Mouse (Mus musculus) adrenal gland, postnatal 10 days (tissue): Measurements from ENCODE around the gene Ergic1. TPM values are rescaled to one million over a fixed set of nuclear protein-coding genes. Genes with fewer than 3 reads are reported as not detected.
A peak's percentile ranks its signal among the peaks of the same experiment; 100 is the strongest.

Experiments
- DNase-seq: peaks from one replicate; pipeline ENCODE4 v3.0.0; 2021; ENCODE audit warnings: mixed read lengths
- total RNA-seq, 2 experiments: library from RNA; stranded (reverse); gene quantifications; 2 replicates each; pipeline ENCODE4 v1.2.3; 2021

Ergic1 gene
- total RNA-seq, 2 experiments from 2014 or later = 137 to 143 TPM

DNA sequence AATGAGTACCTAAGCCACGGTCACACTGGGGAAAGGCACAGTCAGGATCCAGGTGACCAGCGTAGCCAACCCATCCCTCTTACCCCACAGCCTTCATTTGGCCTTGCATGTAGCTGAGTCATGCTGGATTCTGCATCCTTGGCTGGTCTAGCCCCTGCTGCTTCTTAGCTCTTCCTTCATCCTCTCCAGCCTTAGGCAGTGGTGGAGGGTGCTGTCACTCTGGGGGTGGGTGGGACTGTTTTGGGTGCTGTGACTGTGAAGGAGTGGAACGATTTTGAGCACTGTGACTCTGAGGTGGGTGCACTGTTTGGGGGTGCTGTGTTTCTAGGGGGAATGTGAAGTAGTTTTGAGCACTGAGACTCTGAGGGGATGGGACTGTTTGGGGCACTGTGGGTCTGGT lies 67.6 kb downstream of the Ergic1 start:
- DNase-seq = no peak

DNA sequence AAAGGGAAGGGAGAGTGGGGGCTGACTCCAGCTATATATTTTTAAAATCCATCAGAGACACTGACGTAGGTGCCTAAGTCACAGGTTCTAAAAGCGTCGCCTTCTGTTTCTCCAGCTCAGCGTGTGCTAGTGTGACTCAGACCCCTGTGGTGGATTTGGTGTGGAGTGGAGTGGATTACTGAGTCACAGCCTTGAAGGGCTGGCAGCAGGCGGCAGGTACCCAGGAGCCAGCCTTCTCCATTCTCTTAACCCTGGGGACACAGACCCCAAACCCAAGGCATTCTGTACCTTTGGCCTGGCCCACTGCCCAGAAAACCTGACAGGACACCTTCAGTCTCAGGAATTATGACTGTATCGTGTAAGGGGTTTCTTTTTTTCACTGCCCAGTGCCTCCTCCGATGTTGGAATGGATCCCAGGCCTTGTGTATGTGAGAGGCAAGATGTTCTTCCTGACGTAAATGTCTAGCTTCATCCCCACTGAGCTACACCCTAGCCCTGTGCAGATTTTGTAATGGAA lies 70.6 kb downstream of the Ergic1 start:
- no peak for DNase-seq

DNA sequence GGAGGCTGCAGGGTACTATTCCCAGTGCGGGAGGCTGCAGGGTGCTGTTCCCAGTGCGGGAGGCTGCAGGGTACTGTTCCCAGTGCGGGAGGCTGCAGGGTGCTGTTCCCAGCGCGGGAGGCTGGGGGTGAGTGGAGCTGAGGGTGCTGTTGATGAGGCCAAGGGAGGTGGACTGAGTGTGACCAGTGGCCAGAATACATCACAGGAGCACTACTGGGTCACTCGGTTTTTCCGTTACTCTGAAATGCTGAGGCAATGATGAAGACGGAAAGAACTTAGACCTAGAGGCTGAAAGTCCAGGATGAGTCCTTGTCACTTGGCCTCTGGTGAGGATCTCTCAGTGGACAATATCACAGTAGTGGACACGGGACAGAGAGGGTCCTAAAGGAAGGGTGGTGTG lies 71.9 kb downstream of the Ergic1 start:
- DNase-seq = no peak

DNA sequence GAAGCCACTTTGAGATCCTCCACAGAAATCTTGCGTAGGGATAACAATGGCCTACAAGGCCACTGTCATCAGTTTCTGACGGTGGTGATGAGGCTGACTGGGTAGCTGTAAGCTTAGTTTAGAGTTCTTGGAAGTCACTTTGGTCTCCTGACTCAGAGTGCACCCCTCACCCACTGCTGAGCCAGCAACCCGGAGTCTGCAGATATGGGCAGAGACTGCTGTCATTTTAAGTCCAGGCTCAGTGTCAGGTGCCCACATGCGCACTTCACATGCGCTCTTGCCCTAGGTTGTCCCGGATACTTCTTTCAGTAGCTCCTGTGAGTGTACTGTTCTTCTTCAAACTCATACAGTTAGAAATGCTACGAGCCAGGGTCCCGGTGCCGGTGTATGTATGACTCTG lies 72.6 kb downstream of the Ergic1 start:
- no peak for DNase-seq

DNA sequence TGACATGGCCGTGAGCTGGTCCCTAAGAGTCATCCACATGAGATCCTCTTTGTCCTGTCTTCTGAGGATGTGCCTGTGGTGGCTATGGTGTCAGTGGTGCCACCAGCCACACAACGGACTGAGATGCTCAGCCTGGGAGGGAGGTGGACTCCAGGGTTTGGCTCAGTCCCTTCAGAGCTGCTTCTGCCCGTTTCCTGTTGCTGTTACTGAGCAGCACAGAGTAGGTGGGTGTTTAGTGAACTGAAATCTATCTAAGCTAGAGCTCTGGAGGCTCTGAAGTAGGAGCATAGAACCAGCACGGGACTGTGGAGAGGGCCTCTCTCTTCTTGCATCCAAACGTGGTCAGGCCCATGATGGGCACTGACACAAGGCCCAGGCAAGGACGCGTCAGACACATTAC lies 73.2 kb downstream of the Ergic1 start:
- no peak for DNase-seq

DNA sequence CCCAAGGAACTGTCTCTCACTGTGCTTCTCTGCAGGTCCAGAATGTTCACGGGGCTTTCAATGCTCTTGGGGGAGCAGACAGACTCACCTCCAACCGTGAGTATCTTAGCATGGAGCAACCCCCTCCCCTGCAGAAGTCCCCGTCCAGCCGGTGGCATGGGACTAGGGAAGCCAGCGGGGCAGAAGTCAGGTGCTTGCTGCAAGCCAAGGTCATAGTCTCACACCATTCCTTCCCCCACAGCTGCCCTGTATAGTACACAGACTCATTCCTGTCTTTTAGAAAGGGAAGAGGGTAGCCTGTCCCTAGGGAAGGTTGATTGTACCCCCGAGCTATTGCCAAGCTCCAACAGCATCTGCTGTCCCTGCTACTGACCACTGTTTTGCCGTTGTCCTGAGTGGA lies 74.7 kb downstream of the Ergic1 start:
- DNase-seq = no peak

DNA sequence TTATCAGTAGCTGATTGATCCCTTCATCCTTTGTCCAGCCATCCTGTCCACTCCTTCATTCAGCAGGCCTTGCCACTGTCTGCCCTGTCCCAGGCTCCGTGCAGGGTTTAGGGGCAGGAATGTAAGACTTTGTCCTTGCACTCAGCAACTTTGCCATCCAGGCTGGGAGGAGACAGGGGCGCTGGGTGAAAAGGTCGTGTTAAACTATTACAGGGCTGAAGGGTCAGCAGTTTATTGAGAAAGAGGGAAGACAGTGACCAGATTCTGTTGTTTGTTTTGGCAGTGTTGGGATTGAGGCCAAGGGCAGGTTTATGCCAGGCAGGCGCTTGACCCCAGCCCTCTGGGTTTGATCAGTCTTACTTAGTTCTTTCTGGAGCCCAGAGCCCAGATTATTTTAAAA lies 76.6 kb downstream of the Ergic1 start:
- peak; percentile 63 for DNase-seq

DNA sequence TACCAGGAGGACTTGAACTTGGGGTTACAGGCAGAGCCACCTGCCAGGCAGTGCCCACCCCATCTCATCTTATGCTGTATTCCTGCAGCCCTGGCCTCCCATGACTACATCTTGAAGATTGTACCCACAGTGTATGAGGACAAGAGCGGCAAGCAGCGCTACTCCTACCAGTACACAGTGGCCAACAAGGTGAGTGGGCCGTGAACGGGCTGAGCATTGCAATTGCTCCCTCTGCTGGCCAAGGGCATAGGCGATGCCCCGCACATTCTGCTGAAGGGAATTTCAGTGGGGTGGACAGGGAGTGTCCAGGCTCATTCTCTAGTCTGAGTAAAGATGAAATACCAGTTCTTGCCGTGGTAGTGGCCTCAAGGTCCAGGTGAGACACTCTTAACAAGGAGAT lies 77.4 kb downstream of the Ergic1 start:
- peak; percentile 91 for DNase-seq

DNA sequence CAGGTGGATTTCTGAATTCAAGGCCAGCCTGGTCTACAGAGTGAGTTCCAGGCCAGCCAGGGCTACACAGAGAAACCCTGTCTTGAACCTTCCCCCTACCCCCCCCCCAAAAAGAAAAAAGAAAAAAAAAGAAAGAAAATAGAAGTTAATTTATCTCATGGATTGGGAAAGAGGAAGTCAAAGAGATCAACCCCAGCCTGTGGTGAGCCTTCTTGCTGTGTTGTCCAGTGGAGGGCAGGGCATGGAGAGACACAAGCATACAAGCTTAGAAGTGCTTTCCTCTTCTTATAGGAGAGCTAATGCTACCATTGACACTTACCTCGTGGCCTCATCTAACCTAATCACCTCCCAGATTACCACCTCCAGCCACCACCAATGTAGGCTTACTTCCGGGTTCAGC lies 78.5 kb downstream of the Ergic1 start:
- DNase-seq = no peak

DNA sequence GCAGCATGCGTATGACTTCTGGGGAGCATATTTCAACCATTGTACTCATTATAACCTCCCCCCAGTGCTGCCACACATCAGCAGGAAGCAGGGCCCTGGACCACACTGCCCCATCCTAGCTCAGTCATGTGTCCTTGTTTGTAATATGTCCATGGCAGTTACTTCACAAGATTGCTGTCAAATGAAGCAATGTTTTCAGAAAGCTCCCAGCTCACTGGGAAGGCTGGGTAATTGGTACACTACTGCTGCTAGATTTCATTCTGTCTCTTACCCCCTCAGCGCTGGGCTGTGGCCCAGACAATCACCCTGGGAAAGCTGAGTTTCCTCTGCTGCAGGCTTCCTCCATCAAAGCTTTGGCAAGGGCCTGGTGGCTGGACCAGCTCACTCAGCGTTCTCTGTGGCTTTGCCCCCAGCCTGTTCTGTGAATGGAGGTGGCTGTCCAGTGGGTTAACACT lies 79.0 kb downstream of the Ergic1 start:
- DNase-seq = peak; percentile 41

DNA sequence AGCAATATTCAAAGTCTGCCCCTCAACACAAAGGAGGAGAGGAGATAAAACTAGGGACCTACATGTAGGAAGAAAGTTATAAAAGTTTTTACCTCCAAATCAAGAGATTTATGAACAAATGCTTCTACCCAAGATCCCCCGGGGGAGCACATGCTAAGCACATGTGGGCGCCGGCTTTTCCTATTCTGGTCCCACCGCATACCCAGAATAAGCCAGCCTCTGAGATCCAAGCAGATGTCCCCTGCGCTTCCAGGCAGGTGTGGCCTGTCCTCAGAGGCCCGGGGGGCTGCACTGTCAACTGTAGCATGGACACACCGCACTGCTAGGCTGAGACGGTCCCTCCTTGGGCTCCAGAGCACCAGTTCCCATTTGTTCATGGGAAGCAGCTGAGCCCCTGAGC lies 82.2 kb downstream of the Ergic1 start:
- DNase-seq = no peak

DNA sequence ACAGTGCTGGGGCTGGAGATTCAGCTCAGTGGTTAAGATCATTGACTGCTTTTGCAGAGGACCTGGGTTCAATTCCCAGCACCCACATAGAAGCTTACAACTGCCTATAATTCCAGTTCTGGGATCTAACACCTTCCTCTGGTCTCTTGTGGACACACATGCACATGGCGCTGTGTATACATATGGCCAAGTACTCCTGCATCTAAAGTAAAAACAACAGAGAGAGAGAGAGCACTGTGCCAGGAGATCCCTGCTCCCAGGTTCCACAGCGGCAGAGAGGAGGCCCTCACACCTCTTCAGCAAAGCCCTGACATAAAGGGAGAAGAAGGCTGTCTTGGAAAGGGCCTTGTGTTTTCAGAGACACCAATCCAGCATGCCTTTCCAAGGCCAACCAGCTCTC lies 82.7 kb downstream of the Ergic1 start:
- DNase-seq = no peak

DNA sequence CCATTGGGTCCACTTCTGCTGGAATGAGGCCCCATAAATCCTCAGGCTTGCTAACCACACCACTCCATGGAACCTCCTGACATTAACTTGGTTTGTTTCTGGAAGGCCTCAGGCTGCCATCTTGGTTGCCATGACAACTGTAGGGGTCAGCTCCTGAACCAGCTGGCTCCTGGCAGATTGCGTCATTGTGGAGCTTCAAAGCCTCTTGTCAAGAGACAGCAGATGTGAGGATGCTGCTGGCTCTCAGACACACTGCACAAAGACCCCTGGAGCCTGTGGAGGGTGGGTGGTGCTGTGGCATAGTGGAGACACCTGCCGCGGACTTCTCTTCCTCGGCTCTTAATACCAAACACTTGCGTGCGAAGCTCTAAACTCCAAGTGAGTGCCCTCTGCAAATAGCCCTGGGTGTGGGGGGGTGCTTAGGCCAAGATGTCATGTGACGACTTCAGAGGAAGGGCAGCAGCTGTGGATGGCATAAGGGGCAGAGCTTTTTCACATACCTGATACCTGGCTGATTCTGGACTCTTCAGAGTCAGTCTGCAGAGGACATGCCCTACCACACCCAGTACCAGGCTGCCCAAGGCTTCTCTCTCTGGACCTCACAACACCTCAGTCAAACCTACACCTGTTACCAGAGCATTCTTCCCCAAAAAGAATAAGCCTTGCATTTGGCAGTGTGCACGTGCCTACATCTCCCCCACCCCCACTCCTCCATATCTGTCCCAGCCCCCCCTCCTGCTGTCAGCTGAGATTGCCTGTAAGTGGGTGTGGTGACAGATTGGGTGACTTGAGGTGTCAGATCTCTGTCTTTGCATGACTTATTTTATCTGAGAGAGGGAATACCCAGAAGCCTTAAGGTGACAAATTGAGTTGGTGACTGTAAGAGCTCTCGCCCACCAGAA lies 83.5 kb downstream of the Ergic1 start:
- DNase-seq = no peak

DNA sequence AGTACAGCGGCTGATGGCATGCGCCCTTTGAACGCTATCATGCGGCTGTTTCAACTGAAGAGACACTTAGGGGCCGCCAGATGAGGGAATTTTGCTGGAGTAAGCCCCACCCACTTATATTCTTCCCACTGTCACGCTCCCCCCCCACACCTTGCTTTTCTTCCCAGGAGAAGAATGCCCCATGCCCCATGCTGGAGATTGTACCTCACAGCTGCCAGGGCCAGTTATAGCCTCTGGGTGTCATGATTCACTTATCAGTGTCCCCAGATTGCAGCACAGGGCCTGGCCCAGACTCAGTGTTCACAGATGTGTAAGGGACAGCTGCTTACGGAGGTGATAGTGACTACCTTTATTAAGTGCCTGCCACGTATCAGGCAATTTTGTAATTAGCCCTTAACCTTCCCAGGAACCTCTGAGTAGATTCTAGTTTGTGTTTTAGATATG lies 84.1 kb downstream of the Ergic1 start:
- DNase-seq = no peak

DNA sequence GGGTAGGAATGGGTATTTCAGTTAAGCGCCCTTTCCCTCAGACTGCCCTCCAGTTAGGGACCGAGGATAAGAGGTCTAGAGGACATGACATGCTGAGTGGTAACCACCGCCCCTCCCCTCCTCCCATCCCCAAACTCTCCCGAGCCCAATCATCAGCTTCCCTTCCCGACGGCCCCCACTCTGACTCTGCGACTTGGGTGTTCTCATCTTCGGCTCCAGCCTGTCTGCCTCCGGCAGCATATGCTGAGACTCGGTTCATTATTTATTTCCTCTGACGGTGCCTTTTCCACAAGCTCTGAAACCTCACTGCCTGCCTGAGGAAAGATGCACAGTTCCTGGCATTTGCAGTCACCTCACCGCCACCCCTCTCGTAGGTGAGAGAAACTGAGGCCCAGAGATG lies 86.0 kb downstream of the Ergic1 start:
- DNase-seq = no peak

DNA sequence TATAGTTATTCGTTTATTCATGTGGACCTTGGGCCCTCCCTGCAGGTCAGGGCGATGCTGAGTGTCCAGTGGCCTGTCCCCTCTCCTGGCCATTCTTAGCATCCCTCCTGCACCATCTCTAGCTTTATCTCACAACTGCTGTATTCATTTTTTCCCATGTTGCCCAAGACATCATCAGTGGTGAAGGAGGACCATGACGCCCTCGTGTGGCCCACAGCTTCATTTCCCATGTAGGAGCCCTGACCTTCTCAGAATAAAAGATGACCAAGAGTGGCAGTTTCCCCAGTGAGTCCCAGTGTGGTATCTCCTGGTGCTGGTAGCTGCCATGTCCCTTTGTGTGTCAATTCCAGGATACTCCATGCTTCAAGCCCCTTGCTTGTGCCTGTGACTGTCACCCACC lies 88.3 kb downstream of the Ergic1 start:
- no peak for DNase-seq

DNA sequence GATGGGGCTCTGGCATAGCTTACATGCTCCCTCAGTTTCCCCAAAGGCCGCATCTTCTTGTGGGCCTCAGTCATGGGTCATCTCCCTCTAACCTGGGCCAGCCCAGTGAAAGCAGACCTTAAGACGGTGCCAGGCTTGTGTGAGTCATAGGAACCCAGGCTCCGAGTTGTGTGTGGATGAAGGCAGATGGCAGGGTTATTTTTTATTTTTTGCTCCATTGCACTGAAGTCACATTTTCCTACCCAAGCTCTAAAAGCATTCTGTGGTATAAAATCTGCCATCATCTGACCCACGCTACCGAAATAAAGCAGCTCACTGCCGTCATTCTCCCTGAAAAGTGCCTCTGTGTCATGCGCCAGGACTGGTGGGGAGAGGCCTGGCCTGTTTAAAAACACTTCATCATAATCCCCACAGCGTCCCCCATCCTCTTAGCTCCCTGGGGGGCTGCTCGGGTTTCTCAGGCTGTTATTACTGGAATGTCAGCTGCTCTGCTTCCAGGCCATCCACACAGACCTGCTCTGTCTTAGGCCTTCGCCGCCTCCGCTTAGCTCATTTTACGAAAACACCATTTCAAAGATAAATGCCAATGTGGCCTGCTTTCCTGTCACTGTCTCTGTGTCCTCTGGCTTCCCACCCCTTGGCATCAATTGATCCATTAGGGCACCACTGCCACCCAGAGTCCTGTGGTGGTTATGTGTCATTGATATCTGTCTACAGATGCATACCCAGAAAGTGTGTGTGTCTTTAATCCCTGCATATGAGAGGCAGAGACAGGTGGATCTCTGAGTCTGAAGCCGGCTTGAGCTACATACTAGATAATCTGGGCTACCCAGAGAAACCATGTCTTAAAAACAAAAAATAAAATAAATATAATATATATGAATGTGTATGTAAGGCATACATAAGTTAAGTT lies 89.4 kb downstream of the Ergic1 start:
- no peak for DNase-seq

DNA sequence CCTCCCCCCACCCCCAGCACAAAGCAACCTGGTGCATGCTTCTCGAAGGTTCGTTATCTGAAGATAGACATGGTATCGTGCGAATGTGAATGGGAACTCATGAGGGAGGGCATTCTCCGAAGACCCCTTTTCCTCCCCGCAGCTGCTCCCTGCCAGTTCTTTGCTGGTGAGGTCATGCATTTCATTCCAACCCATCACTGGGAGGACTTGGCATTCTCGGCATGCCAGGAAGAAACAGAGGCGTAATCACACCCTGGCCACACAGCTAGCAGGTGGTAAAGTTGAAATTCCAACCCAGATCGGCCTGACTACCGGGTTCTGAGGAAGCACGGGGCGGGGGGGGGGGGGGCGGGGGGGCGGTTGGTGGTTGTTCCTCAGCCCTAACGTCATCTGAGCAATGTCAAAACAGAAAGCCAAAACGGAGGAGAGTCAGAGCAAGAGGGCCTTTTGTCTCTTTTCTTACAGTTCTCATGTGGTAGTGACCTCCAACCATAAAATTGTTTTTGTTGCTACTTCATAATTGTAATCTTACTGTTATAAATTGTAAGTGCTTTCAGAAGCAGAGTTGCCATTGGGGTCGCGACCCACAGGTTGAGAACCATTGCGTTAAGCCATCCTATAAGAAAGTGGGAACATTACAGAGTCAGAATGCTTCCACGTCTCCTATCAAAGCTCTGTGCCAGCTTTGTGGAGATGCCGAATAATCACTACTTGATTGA lies 97.7 kb downstream of the Ergic1 start:
- no peak for DNase-seq

DNA sequence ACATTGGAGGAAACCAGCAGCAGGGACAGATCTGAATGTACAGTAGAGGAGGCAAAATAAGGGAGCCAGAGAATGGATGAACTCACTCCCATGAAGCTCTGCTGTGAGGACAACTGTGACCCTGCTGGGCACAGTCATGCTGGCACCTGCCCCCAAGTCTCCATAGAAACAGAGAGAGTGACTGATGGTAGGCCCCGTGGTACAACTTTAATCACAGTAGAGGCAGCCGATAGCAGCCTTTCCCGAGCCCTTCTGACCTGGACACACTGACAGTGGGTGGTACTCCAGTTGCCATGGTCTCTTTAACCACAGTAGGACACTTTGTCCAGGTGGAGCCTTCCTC lies 98.3 kb downstream of the Ergic1 start:
- no peak for DNase-seq

DNA sequence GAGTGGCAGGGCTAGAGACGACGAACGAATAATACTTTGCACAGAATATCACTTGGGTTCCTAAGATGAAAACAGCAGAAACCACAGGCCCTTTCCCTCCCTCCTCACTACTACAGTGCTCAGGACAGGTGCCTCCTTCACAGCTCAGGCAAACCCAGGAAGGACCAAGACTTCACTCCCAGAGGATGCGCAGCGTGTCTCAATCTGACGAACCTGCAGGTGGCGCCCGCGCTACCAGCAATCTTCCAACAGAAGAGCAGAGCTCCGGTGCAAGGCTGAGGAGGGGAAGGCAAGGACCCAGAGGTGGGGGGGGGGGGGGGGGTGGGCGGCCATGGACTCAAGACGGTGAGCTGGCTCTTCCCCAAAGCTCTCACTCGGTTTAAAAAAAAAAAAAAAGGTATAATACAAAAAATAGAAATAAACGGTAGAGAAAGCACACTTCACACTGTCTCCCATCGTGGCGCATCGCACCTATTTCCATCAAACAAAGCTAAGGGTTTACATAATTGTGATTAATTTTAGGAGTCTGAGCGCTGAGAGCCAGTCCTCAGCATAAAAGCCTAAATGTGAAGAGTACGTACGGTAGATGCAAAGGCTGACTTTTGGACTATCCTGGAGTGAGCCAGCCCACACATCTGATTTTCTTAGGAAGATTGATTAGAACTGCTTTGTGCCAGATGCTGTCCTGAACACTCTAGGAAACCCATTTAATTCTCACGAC lies 99.1 kb downstream of the Ergic1 start:
- DNase-seq = peak; percentile 86

DNA sequence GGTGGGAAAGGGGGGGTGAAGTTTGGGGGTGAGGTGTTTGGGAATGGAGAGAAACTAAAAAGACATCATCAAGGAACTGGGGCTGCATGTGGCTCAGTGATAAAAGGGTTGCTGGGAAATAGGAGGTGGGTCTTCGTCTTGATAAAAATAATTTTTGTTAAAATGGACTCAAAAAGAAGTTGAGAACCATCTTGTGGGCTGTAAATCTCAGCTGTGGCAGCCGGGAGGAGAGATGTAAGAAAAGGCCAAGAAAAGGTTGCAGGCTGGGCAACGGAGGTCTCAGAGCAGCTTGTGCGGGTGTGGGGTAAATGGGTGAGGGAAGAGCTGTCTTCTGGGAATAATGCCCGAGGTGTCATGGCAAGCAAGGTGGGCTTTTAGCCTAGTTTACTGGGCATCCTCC lies 100.9 kb downstream of the Ergic1 start:
- no peak for DNase-seq
